Mouse (Mus musculus): ENCODE results near the gene Rhcg. TPM values are rescaled to one million over a fixed set of nuclear protein-coding genes. Genes with fewer than 3 reads are reported as not detected.

Gene Rhcg
- polyA plus RNA-seq, 1 experiment from 2014 or later: 0.67 TPM

DNA sequence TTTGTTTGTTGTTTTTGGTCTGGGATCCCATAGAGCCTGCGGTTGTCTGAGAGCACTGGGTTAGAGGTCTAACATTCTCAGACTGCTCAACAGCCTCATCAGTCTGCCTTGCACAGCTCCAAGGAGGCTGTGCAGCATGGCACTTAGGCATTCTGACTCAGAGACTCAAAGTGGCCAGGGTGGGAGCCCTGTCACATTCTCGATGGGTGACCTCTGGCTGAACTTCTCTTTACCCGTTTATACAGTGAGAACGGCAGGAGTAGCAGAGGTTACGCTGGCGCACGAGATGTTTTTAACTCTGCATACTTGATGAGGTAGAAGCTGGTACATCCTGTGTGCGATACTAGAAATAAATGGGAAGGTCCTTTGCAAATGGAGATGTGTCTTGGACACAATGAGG lies 5.6 kb upstream of the Rhcg start:
- H3K27ac ChIP-seq: no peak overlapping the region
- 73% methylated on average over 8 of the region's 8 CpGs for WGBS
- H3K4me1 ChIP-seq (replicated peaks): no peaks in the 10 kb centered on the region
- no peak overlapping the region for H3K4me3 ChIP-seq
- H3K36me3 ChIP-seq: no peaks in the 10 kb centered on the region
- no peak for DNase-seq (ENCODE audit: low spot score)
- peaks cover 15% of the 10 kb centered on the region for H3K27me3 ChIP-seq (ENCODE audit: insufficient read depth, poor library complexity, severe bottlenecking)
- no peaks in the 10 kb centered on the region for H3K9me3 ChIP-seq

DNA sequence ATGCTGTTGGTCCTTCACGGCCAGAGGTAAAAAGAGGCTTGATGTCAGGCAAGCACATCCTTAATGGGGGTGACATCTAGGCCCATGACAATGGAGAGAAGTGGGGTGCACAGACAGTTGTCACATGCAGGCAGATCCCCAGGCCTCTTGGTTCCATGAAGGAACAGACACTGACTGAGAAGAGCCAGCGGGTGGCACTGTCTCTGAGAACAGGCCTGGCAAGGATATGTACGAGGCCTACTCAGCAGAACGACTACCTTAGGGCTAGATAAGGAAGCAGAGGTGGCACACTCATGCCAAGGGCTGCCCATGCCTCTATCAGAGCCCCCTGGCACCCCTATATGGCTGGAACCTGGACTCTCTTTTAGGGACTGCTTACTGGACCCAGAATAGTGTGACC lies 2.0 kb upstream of the Rhcg start:
- Histone ChIP-seq H3K9me3 (no peaks in the 10 kb centered on the region), H3K4me1 (replicated peaks) (peaks cover 6% of the 10 kb centered on the region), H3K4me3 (no peak overlapping the region), H3K27ac (no peak overlapping the region), H3K36me3 (no peaks in the 10 kb centered on the region), H3K27me3 (ENCODE audit: insufficient read depth, poor library complexity, severe bottlenecking) (peaks cover 51% of the 10 kb centered on the region)
- no peak for DNase-seq (ENCODE audit: low spot score)
- 72% methylated on average over 4 of the region's 4 CpGs for WGBS

DNA sequence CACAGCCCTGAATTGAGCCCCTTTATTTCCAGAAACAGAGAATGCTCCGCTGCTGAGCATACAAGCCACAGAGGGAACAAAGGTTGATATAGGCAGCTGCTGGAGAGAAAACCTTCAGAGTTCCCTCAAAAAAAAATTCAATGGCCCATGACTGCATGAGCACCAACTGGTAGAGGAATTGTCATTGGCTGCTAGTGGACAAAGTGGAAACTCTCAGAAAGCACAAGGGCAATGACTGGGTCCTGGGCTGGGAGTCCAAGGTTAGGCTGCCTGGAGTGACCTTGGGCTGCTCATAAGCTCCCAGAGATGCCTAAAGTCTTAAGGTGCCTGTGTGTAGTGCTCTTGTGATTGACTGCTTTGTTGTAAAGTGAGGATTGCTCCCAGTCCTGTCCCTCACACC lies 1.5 kb downstream of the Rhcg start:
- H3K4me3 ChIP-seq: no peak overlapping the region
- H3K4me1 ChIP-seq (replicated peaks): peaks cover 18% of the 10 kb centered on the region
- no peak for DNase-seq (ENCODE audit: low spot score)
- 55% methylated on average over 1 of the region's 1 CpGs for WGBS
- no peak overlapping the region for H3K27ac ChIP-seq
- no peaks in the 10 kb centered on the region for H3K9me3 ChIP-seq
- peaks cover 85% of the 10 kb centered on the region for H3K27me3 ChIP-seq (ENCODE audit: insufficient read depth, poor library complexity, severe bottlenecking)
- H3K36me3 ChIP-seq: no peaks in the 10 kb centered on the region

DNA sequence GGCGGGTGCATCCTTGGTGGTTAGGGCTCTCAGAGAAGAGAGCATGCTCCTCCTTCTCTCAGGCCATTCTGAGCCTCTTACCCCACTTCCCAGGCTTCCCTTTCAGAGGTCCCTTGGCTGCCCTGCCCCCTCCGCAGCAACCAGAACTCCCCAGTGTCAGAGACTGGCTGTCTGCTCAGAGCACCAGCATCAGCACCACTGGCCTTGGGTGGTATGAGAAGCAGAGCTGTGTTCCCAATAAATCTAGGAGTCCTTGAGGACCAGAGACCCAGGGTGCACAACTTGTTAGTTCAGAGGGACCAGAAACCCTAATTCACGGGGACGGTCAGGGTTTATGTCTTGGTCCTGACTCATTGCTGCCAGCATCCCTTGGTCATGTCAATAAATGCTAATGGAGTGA lies 2.4 kb downstream of the Rhcg start:
- Histone ChIP-seq H3K4me1 (replicated peaks) (peaks cover 21% of the 10 kb centered on the region), H3K27me3 (ENCODE audit: insufficient read depth, poor library complexity, severe bottlenecking) (peaks cover 94% of the 10 kb centered on the region), H3K27ac (no peak overlapping the region), H3K36me3 (no peaks in the 10 kb centered on the region), H3K9me3 (no peaks in the 10 kb centered on the region), H3K4me3 (no peak overlapping the region)
- 82% methylated on average over 4 of the region's 4 CpGs for WGBS
- no peak for DNase-seq (ENCODE audit: low spot score)

DNA sequence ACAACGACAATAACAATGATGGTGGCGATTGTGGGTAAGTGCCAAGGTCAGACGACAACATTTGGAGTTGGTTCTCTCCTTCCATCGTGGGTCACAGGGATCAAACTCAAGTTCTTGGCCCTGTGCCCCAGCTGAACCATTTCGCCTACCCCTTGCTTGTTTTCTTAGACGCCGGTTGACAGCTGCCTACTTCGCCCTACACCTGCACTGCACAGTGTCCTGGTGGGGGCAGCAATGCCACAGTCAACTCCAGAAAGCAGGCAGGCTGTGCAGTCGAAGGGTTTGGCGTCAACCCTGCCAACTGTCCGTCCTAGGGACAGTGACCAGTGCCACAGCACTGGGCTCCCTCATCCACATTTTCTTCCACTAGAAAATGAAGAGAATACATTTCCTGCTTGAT lies 4.1 kb downstream of the Rhcg start:
- no peaks in the 10 kb centered on the region for H3K36me3 ChIP-seq
- H3K4me1 ChIP-seq (replicated peaks): peaks cover 27% of the 10 kb centered on the region
- H3K9me3 ChIP-seq: no peaks in the 10 kb centered on the region
- H3K4me3 ChIP-seq: no peak overlapping the region
- peaks cover 96% of the 10 kb centered on the region for H3K27me3 ChIP-seq (ENCODE audit: insufficient read depth, poor library complexity, severe bottlenecking)
- DNase-seq (ENCODE audit: low spot score): no peak
- no peak overlapping the region for H3K27ac ChIP-seq
- WGBS: 64% methylated on average over 11 of the region's 11 CpGs

DNA sequence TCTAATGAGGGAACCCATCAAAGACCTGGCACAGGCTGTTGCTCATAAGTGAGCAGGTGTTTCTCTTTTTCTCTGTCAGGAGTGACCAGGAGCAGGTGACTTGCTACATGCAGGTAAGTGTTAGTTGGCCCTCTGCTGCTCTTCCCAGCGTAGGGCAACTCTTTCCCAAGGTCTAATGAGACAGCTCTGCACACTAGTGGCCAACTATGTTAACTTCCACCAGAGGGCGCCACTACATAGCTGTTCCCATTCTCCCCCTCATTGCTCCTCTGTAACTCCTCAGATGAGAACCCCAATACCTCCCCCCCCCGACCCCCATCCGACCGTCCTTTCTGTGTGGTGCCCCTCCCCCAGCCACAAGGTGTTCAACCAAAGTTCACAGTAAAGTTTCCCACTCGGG lies 4.7 kb downstream of the Rhcg start:
- DNase-seq (ENCODE audit: low spot score): peak; percentile 54
- no peaks in the 10 kb centered on the region for H3K36me3 ChIP-seq
- WGBS: 15% methylated on average over 6 of the region's 6 CpGs
- H3K9me3 ChIP-seq: no peaks in the 10 kb centered on the region
- H3K27ac ChIP-seq: no peak overlapping the region
- H3K27me3 ChIP-seq (ENCODE audit: insufficient read depth, poor library complexity, severe bottlenecking): peaks cover 96% of the 10 kb centered on the region
- peaks cover 27% of the 10 kb centered on the region for H3K4me1 ChIP-seq (replicated peaks)
- no peak overlapping the region for H3K4me3 ChIP-seq

DNA sequence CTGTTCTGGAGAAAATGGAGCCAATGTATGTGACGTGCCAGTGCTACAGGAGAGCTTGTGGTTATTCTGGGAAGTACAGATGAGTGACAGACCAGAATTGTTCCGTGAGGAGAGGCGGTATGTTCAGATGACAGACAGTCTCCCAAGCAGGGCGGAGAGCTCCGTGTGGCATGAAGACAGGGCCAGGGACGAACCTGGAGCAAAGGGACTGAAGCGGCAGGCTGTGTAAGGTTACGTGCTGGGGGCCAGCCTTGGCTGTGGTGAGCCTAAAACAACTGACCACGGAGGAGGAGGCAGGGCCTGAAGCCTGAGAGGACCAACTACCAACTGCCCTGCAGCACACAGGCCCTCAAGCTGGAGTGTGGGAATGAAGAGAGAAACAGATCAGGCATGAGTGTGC lies 5.6 kb downstream of the Rhcg start:
- Histone ChIP-seq H3K27ac (0 out of 2 replicates have a peak overlapping the region, but pooled peaks have one; percentile 40), H3K4me3 (no peak overlapping the region), H3K9me3 (no peaks in the 10 kb centered on the region), H3K36me3 (no peaks in the 10 kb centered on the region), H3K4me1 (replicated peaks) (peaks cover 30% of the 10 kb centered on the region), H3K27me3 (ENCODE audit: insufficient read depth, poor library complexity, severe bottlenecking) (peaks cover 96% of the 10 kb centered on the region)
- WGBS: 72% methylated on average over 9 of the region's 9 CpGs
- no peak for DNase-seq (ENCODE audit: low spot score)

DNA sequence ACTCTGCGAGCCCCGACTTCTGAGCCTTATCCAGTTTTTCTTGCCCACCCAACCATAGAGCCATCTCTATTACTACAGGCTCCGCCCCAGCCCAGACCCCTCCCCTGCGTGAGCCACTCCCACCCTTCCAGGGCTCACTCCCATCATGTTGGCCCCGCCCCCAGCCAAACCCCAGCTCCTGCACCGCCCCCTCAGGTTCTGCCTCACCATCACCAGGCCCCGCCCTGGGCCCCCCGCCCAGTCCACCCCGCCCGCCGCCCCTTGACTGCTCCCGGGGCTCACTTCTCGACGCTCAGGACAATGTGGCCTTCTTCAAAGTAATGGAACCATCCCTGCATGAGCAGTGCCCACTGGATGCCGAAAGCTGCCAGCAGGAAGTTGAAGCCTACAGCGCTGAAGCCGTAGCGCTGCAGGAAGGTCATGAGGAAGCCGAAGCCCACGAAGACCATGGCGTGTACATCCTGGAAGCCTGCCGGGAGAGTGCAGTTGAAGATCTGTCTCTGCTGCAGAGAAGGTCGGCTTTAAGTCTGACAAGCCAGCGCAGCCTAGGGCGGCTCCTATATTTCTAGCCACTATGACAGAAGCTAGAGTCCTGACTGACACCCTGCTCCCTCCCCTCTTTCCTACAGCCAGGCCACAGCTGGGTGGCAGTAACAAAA lies 10.1 kb downstream of the Rhcg start:
- Histone ChIP-seq H3K27me3 (ENCODE audit: insufficient read depth, poor library complexity, severe bottlenecking) (peaks cover 95% of the 10 kb centered on the region), H3K9me3 (no peaks in the 10 kb centered on the region), H3K4me1 (replicated peaks) (peaks cover 28% of the 10 kb centered on the region), H3K36me3 (no peaks in the 10 kb centered on the region), H3K27ac (peak overlapping the region; percentile 57), H3K4me3 (peak overlapping the region; percentile 49)
- 2% methylated on average over 25 of the region's 25 CpGs for WGBS
- DNase-seq (ENCODE audit: low spot score): peak; percentile 78

DNA sequence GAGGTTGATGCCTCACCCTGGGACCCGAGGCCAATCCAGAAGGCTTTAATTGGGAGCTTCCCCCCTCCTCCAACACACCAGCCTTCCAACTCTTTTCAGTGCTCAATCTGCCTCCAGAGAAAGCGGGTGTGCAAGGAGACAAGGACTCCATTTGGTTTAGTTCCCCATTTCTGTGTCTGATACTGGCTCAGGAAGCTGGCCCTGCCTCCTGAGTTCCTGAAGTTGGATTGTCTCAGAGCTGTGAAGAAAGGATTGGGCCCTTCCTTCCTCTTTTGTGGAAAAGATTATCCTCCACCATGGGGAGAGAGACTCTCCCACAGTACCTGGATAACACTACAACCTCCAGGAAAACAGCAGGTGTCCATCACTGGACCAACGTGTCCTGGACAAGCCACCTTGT lies 10.7 kb downstream of the Rhcg start:
- WGBS: 40% methylated on average over 3 of the region's 3 CpGs
- Histone ChIP-seq H3K27ac (no peak overlapping the region), H3K9me3 (no peaks in the 10 kb centered on the region), H3K4me3 (peak overlapping the region; percentile 49), H3K36me3 (no peaks in the 10 kb centered on the region), H3K4me1 (replicated peaks) (peaks cover 22% of the 10 kb centered on the region), H3K27me3 (ENCODE audit: insufficient read depth, poor library complexity, severe bottlenecking) (peaks cover 95% of the 10 kb centered on the region)
- no peak for DNase-seq (ENCODE audit: low spot score)

DNA sequence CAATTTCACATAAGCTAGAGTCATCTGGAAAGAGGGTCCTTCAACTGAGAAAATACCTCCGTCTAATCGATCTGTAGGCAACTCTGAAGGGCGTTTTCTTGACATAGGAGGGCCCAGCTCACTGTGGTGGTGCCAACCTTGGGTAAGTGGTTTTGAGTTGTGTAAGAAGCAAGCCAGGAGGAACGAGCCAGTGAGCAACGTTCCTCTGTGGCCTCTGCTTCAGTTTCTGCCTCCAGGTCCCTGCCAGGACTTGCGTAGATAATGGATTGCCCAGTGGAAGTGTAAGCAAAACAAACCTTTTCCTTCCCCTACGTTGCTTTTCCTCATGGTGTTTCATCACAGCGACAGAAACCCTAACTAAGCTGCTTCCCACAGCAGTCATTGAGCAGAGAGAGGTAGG lies 15.5 kb downstream of the Rhcg start:
- 70% methylated on average over 8 of the region's 8 CpGs for WGBS
- H3K36me3 ChIP-seq: no peaks in the 10 kb centered on the region
- no peak overlapping the region for H3K4me3 ChIP-seq
- H3K27ac ChIP-seq: no peak overlapping the region
- DNase-seq (ENCODE audit: low spot score): no peak
- peaks cover 4% of the 10 kb centered on the region for H3K4me1 ChIP-seq (replicated peaks)
- H3K9me3 ChIP-seq: no peaks in the 10 kb centered on the region
- peaks cover 97% of the 10 kb centered on the region for H3K27me3 ChIP-seq (ENCODE audit: insufficient read depth, poor library complexity, severe bottlenecking)

DNA sequence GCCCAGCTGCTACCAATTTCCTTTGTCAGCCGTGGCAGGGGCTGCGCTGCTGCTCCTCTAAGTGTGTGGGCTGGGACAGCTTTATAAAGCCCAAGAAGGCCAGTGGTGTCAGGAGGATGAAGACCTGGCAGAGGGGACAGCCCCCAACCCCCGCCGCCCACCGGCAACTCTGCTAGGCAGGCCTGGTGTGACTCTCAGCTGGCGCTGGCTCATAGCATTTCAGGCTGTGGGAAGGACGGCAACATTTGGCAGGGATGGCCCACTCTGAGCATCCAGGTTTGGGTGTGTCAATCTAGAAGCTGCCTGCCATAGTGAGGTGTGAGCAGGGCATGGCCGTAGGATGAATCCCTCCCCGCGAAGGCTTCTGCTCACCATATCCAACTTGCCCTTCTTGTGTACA lies 17.3 kb downstream of the Rhcg start:
- H3K4me3 ChIP-seq: no peak overlapping the region
- no peaks in the 10 kb centered on the region; the same call in 1 of the 2 replicates for H3K4me1 ChIP-seq (replicated peaks)
- H3K9me3 ChIP-seq: no peaks in the 10 kb centered on the region
- no peaks in the 10 kb centered on the region for H3K36me3 ChIP-seq
- DNase-seq (ENCODE audit: low spot score): no peak
- 75% methylated on average over 10 of the region's 10 CpGs for WGBS
- peaks cover 99% of the 10 kb centered on the region for H3K27me3 ChIP-seq (ENCODE audit: insufficient read depth, poor library complexity, severe bottlenecking)
- H3K27ac ChIP-seq: no peak overlapping the region; the same call in 1 of the 2 replicates

DNA sequence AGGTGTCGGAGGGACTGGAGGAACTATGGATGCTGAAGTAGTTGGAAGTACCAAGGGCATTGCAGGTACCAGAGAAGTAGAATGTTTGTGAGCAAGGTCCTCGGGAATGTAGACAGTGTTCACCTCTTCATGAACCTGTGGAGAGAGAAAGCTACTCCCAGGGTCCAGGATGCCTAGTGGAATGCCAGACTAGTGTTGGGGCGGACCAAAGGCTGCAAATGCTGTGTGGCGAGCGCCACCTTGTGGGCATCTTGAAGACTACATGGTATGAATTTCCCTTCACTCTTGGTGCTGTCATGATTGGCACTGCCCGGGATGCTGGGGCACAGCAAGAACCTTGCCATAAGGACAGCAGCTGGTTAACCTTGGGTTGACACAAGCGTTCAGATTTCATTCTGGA lies 22.6 kb downstream of the Rhcg start:
- peaks cover 39% of the 10 kb centered on the region for H3K4me1 ChIP-seq (replicated peaks)
- peaks cover 100% of the 10 kb centered on the region for H3K27me3 ChIP-seq (ENCODE audit: insufficient read depth, poor library complexity, severe bottlenecking)
- H3K27ac ChIP-seq: no peak overlapping the region
- H3K4me3 ChIP-seq: no peak overlapping the region
- H3K9me3 ChIP-seq: no peaks in the 10 kb centered on the region
- H3K36me3 ChIP-seq: no peaks in the 10 kb centered on the region
- WGBS: 11% methylated on average over 7 of the region's 7 CpGs
- DNase-seq (ENCODE audit: low spot score): peak; percentile 80

DNA sequence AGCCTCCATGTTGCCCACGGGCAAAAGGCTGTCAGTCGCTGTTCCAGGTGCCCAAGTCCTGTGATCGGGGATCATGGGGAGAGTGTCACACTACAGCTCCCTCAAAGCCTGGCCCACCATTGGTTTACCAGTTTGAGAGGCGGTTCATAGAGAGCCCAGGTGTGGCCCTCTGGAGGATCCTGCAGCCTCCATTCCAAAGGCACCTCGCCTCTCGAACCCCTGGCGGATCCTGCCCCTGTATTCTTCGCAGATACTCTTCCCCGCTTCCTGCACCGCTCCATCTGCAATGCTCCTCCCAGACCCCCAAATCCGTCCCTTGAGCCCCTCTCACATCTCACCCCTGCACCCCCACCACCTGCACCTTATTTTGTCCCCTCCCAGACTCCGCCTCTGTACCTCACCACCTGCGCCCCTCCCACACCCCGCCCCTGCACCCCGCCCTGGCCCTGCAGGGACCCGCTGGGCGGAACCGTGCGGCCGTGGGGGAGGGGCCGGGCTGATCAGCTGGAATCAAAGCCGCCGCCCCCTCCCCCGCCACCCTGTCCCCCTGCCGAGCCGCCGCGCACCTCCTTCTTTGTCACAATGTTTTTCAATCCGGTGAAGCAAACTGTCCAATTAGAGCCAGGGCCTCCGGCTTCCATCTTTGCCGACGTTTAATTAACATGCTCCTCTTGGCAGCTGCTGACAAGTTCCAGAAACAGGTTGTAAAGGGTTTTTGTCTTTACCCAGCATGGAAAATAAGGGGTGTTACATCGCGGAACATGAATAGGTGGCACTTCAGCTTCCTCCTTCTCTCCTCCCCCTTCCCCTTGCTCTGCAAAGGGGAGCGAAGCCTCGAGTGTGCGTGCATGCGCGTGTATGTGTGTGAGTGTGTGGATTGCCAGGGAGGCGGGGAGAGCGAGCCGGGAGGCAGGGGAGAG lies 25.4 kb downstream of the Rhcg start:
- Histone ChIP-seq H3K27ac (peak overlapping the region; percentile 75), H3K4me3 (peak overlapping the region; percentile 52), H3K27me3 (ENCODE audit: insufficient read depth, poor library complexity, severe bottlenecking) (peaks cover 98% of the 10 kb centered on the region), H3K4me1 (replicated peaks) (peaks cover 45% of the 10 kb centered on the region), H3K9me3 (peaks cover 11% of the 10 kb centered on the region), H3K36me3 (no peaks in the 10 kb centered on the region)
- 1% methylated on average over 42 of the region's 42 CpGs for WGBS
- peak; percentile 45 for DNase-seq (ENCODE audit: low spot score)
